Comparison of ENCODE assay signal across 12 mouse cellular contexts in the genomic region with DNA sequence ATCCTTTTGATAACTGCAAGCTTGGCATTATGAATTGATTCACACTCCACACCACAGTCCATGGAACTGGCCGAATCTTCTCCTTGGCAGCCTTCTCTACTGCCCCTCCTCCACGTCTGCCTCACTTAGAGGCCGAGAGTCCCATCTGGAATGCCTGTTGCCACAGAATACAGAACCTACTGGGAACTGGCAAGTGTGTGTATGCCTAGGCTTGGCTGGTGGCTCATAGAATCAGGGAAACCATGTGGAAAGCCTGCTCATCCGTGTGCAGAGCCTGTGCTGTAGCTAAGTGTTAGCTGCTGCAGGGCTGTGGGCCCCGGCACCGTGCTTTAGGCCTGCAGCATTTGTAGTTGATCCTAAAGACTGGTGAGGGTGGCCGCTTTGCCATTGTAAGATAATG. TPM values are rescaled to one million over a fixed set of nuclear protein-coding genes. Genes with fewer than 3 reads are reported as not detected.
A peak's percentile ranks its signal among the peaks of the same experiment; 100 is the strongest.
DNase-seq lines count a peak whose midpoint lies in the region; ATAC-seq lines count a peak whose summit lies in the region.
"Had no signal": no experiment of that assay in that cellular context is flagged by ENCODE, and none has a peak within 500 bp of the region (broad histone marks: within the 10 kb centered on the region; RNA-seq: fewer than 3 reads in every experiment).

No protein-coding gene starts in this region.

- H3K4me2 ChIP-seq in forebrain, embryonic 15.5 days (replicated peaks) = no peak overlapping the region
- H3K4me2 ChIP-seq in midbrain, embryonic 12.5 days (replicated peaks) = no peak overlapping the region
- H3K4me2 ChIP-seq: embryonic facial prominence, embryonic 12.5 days; lung, embryonic 15.5 days had no signal

- DNase-seq in adrenal gland, adult (ENCODE audit: inconsistent age in 2 of 2, low spot score in 1 of 2) = peak; percentile 18 to 32
- DNase-seq in adrenal gland, postnatal 25 days = no peak
- DNase-seq in cerebellum, adult 11 months = peak; percentile 75
- DNase-seq in ovary, postnatal 14 days (ENCODE audit: low spot score) = no peak
- no peak for DNase-seq in spleen, adult 18-20 months
- DNase-seq: kidney, postnatal 14 days; right cerebral cortex, adult 18-20 months had no signal

- H3K9me3 ChIP-seq in forebrain, embryonic 15.5 days = no peaks in the 10 kb centered on the region
- H3K9me3 ChIP-seq in midbrain, embryonic 12.5 days = no peaks in the 10 kb centered on the region
- H3K9me3 ChIP-seq: embryonic facial prominence, embryonic 12.5 days; lung, embryonic 15.5 days had no signal

- peaks cover 4% of the 10 kb centered on the region; the same call in 1 of the 2 replicates for H3K36me3 ChIP-seq in forebrain, embryonic 15.5 days
- H3K36me3 ChIP-seq in midbrain, embryonic 12.5 days = no peaks in the 10 kb centered on the region
- H3K36me3 ChIP-seq: embryonic facial prominence, embryonic 12.5 days; lung, embryonic 15.5 days had no signal

- H3K4me3 ChIP-seq in forebrain, embryonic 15.5 days = no peak overlapping the region
- H3K4me3 ChIP-seq in midbrain, embryonic 12.5 days = no peak overlapping the region
- H3K4me3 ChIP-seq: embryonic facial prominence, embryonic 12.5 days; lung, embryonic 15.5 days had no signal

- peak; percentile 98 for ATAC-seq in forebrain, embryonic 15.5 days (replicated peaks)
- ATAC-seq in midbrain, embryonic 12.5 days (ENCODE audit: low FRiP score, low read depth) = peak; percentile 48; the same call in 1 of the 2 replicates
- ATAC-seq in activated CD4-positive, CD25-positive, alpha-beta regulatory T cell, adult 4 months = no peak

- peaks cover 31% of the 10 kb centered on the region for H3K4me1 ChIP-seq in forebrain, embryonic 15.5 days
- H3K4me1 ChIP-seq in midbrain, embryonic 12.5 days = peaks cover 37% of the 10 kb centered on the region

- 18% methylated on average over 7 of the region's 7 CpGs for WGBS in forebrain, embryonic 15.5 days
- WGBS in midbrain, embryonic 12.5 days = 42% methylated on average over 7 of the region's 7 CpGs

- no peak overlapping the region for H3K9ac ChIP-seq in forebrain, embryonic 15.5 days (replicated peaks)
- H3K9ac ChIP-seq in midbrain, embryonic 12.5 days (replicated peaks) = no peak overlapping the region
- H3K9ac ChIP-seq: embryonic facial prominence, embryonic 12.5 days; lung, embryonic 15.5 days had no signal

- peak overlapping the region; percentile 68 for H3K27ac ChIP-seq in forebrain, embryonic 15.5 days (replicated peaks)
- H3K27ac ChIP-seq in midbrain, embryonic 12.5 days (replicated peaks) = peak overlapping the region; percentile 27; the same call in 1 of the 2 replicates

- no peaks in the 10 kb centered on the region for H3K27me3 ChIP-seq in forebrain, embryonic 15.5 days
- H3K27me3 ChIP-seq in midbrain, embryonic 12.5 days = no peaks in the 10 kb centered on the region
- H3K27me3 ChIP-seq: embryonic facial prominence, embryonic 12.5 days; lung, embryonic 15.5 days had no signal

RNA-seq across cellular contexts. Expression of a gene that starts 52.6 kb away (rescaled TPM):
- total RNA-seq in adrenal gland, postnatal 25 days (2021) = 44.0 and 49.5 TPM in 2 replicates
- 39.8 and 46.6 TPM in 2 replicates for polyA plus RNA-seq in forebrain, embryonic 15.5 days (2015; fragmentation: Nextera tagmentation; extraction: Ambion mirVana)
- polyA plus RNA-seq in midbrain, embryonic 12.5 days (2016; fragmentation: Nextera tagmentation; extraction: Ambion mirVana) = 46.7 and 49.3 TPM in 2 replicates
- 10 to 100 TPM; 18.5 to 23.3 TPM for polyA plus RNA-seq in activated CD4-positive, CD25-positive, alpha-beta regulatory T cell, adult 4 months (2017; shearing (Covaris generic))

RNA-seq across cellular contexts. Expression of a gene that starts 52.7 kb away (rescaled TPM):
- total RNA-seq in adrenal gland, postnatal 25 days (2021) = 40.8 and 41.1 TPM in 2 replicates
- 51.3 and 56.3 TPM in 2 replicates for polyA plus RNA-seq in forebrain, embryonic 15.5 days (2015; fragmentation: Nextera tagmentation; extraction: Ambion mirVana)
- polyA plus RNA-seq in midbrain, embryonic 12.5 days (2016; fragmentation: Nextera tagmentation; extraction: Ambion mirVana) = 47.8 and 48.4 TPM in 2 replicates
- polyA plus RNA-seq in activated CD4-positive, CD25-positive, alpha-beta regulatory T cell, adult 4 months (2017; shearing (Covaris generic)) = 10 to 100 TPM; 59.4 to 61.3 TPM

Comparison
In these comparisons a context has a peak if more than half of its experiments do, and no peak if none do; other contexts are left out.
1. DNase-seq: peak in adrenal gland, adult (2 of 2) and cerebellum, adult 11 months (single experiment); none in adrenal gland, postnatal 25 days (single experiment), ovary, postnatal 14 days (single experiment) and spleen, adult 18-20 months (0 of 2).